Comparison of ENCODE assay signal across 21 mouse cellular contexts in the genomic region with DNA sequence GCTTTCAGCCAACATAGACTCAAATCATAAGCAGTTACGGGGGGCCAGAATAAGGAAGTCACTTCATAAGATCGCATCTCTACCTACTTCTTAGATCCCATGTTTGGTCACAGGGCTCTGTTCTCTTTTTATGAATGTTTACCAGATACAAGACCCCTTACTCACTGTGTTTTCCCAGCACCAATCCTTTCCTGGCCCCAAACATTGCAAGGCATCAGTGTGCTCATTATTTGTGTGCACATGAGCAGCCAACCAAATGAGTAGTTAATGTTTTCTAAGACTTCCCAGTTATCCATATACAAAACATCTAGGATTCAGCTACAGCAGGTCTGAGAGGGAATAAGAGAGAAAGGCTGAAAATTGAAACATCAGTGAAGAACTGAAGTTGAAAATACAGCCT.
"Had no signal": no experiment of that assay in that cellular context is flagged by ENCODE, and none has a peak within 500 bp of the region (broad histone marks: within the 10 kb centered on the region; RNA-seq: fewer than 3 reads in every experiment).

No protein-coding gene starts in this region.

- ATAC-seq: inflammation-experienced regulatory T-cells, adult 6 months; intestine, embryonic 16.5 days; liver, postnatal 0 days; lung, postnatal 0 days; midbrain, embryonic 15.5 days had no signal

- H3K27ac ChIP-seq: limb, embryonic 12.5 days; limb, embryonic 15.5 days; liver, embryonic 14.5 days; macrophage; midbrain, embryonic 12.5 days; midbrain, embryonic 15.5 days; neural tube, embryonic 12.5 days; neural tube, embryonic 15.5 days; stomach, postnatal 0 days had no signal

- H3K9ac ChIP-seq: limb, embryonic 12.5 days; limb, embryonic 15.5 days; liver, embryonic 14.5 days; liver, postnatal 0 days; lung, embryonic 14.5 days; midbrain, embryonic 12.5 days; midbrain, embryonic 15.5 days; neural tube, embryonic 12.5 days; neural tube, embryonic 15.5 days had no signal

- H3K9me3 ChIP-seq: limb, embryonic 12.5 days; limb, embryonic 15.5 days; midbrain, embryonic 12.5 days; midbrain, embryonic 15.5 days; neural tube, embryonic 12.5 days; neural tube, embryonic 15.5 days had no signal

- H3K4me1 ChIP-seq: limb, embryonic 12.5 days; limb, embryonic 15.5 days; neural tube, embryonic 15.5 days had no signal

- H3K36me3 ChIP-seq: limb, embryonic 12.5 days; limb, embryonic 15.5 days; midbrain, embryonic 12.5 days; midbrain, embryonic 15.5 days; neural tube, embryonic 12.5 days; neural tube, embryonic 15.5 days had no signal

- H3K27me3 ChIP-seq: limb, embryonic 12.5 days; limb, embryonic 15.5 days; midbrain, embryonic 12.5 days; midbrain, embryonic 15.5 days; neural tube, embryonic 12.5 days; neural tube, embryonic 15.5 days had no signal

- H3K4me3 ChIP-seq: limb, embryonic 12.5 days; limb, embryonic 15.5 days; midbrain, embryonic 12.5 days; midbrain, embryonic 15.5 days; neural tube, embryonic 12.5 days; neural tube, embryonic 15.5 days had no signal

- H3K4me2 ChIP-seq: limb, embryonic 12.5 days; limb, embryonic 15.5 days; liver, embryonic 11.5 days; lung, embryonic 14.5 days; midbrain, embryonic 12.5 days; midbrain, embryonic 15.5 days; neural tube, embryonic 12.5 days; neural tube, embryonic 15.5 days had no signal

- DNase-seq: kidney, postnatal 36 days; left cerebral cortex, postnatal 4 days; liver, postnatal 0 days; lung, embryonic 14.5 days; right cerebral cortex, adult 18-20 months; right cerebral cortex, postnatal 14 days; right cerebral cortex, postnatal 4 days; thymus, postnatal 25 days had no signal
